Comparison of ENCODE assay signal across 8 mouse cellular contexts in the genomic region with DNA sequence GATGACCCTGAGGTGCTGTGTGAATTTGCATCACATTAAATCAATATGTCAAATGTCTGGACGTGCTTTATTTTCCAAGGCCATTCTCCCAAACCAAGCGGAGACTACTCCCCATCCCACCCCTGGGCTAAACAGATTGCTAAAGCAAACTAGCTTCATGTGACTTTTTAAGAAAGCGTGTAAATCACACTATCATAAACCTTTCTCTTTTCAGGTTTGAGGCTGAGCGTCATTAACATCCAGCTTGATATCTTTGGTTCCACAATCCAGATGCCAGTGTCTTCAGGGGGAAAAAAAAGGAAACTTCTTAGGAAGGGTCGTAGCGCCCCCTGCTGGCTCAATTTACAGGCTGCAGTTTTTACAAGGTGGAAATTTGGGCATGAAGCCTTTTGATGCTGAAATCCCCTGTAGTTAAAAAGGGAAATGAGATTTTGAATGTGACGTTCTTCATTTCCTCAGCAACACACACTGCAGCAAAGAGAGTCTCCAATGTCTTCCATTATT.
DNase-seq lines count a peak whose midpoint lies in the region; ATAC-seq and TF ChIP-seq lines count a peak whose summit lies in the region.

No protein-coding gene starts in this region.

- H3K27ac ChIP-seq in gastrocnemius, adult 2 months, result no peak overlapping the region

- DNase-seq in urinary bladder, postnatal 14 days (ENCODE audit: low spot score), result peak; percentile 47
- no peak for DNase-seq in urinary bladder, adult 2 months (ENCODE audit: low spot score)
- DNase-seq in cerebellum, postnatal 14 days, result peak; percentile 67 to 76
- peak; percentile 67 for DNase-seq in gastrocnemius, adult 2 months
- DNase-seq in kidney, postnatal 36 days, result peak; percentile 16 to 76
- peak; percentile 62 for DNase-seq in lung, postnatal 14 days
- peak; percentile 85 for DNase-seq in right cerebral cortex, postnatal 14 days

- intact Hi-C loops in gastrocnemius, adult 2 months (cut with DNase I), result loop anchor here (2.0 to 10.0 kb wide), 2 partner anchors 515 to 797 kb away; no protein-coding TSS in a partner anchor

- TF ChIP-seq CTCF in gastrocnemius, adult 2 months (IDR thresholded peaks at IDR 0.05), result peak; percentile 92

- H3K4me3 ChIP-seq in gastrocnemius, adult 2 months, result no peak overlapping the region

- ATAC-seq in activated CD4-positive, CD25-positive, alpha-beta regulatory T cell, adult 4 months, result no peak
